Mouse (Mus musculus): ENCODE results near the gene Canx. TPM values are rescaled to one million over a fixed set of nuclear protein-coding genes. Genes with fewer than 3 reads are reported as not detected.

The Canx gene
- 237 and 254 TPM in 2 replicates for polyA plus RNA-seq (2014; fragmentation: Nextera tagmentation; extraction: Ambion mirVana)

GRCm38 (mm10) chr11:50325496-50326301, at the start of gene Canx:
Gene Canx, minus strand, starts transcription at chr11:50325673.
- H3K9me3 ChIP-seq (ENCODE audit: control insufficient read depth, low read length) = no peaks in the 10 kb centered on the region
- no peaks in the 10 kb centered on the region for H3K27me3 ChIP-seq (ENCODE audit: control insufficient read depth, insufficient read depth, low read length)
- peak within 1 kb of the TSS; percentile 80 for H3K27ac ChIP-seq (ENCODE audit: low read depth, low read length)
- peak within 1 kb of the TSS; percentile 94 for H3K4me3 ChIP-seq (ENCODE audit: low read depth, low read length)
- H3K4me1 ChIP-seq (ENCODE audit: control insufficient read depth, insufficient read depth, low read length) = peaks cover 13% of the 10 kb centered on the region
- under 1% methylated on average over 64 of the region's 64 CpGs for WGBS
- ATAC-seq (ENCODE audit: low FRiP score) (peak; percentile 98), DNase-seq (ENCODE audit: low spot score, missing footprints) (peak; percentile 100)
- no peaks in the 10 kb centered on the region for H3K36me3 ChIP-seq (ENCODE audit: control insufficient read depth, insufficient read depth, low read length)
- peak within 1 kb of the TSS; percentile 86 for H3K4me2 ChIP-seq
- peak within 1 kb of the TSS; percentile 97 for H3K9ac ChIP-seq (ENCODE audit: low read length)

- Histone ChIP-seq H3K9ac (ENCODE audit: low read length) (no peak overlapping the region), H3K4me3 (ENCODE audit: low read depth, low read length) (no peak overlapping the region), H3K27me3 (ENCODE audit: control insufficient read depth, insufficient read depth, low read length) (peaks cover 12% of the 10 kb centered on the region), H3K4me2 (no peak overlapping the region), H3K9me3 (ENCODE audit: control insufficient read depth, low read length) (no peaks in the 10 kb centered on the region), H3K36me3 (ENCODE audit: control insufficient read depth, insufficient read depth, low read length) (peaks cover under 1% of the 10 kb centered on the region; the same call in 1 of the 2 replicates), H3K27ac (ENCODE audit: low read depth, low read length) (no peak overlapping the region), H3K4me1 (ENCODE audit: control insufficient read depth, insufficient read depth, low read length) (peaks cover 26% of the 10 kb centered on the region)
- 69% methylated on average over 13 of the region's 13 CpGs for WGBS
- DNase-seq (ENCODE audit: low spot score, missing footprints) = peak; percentile 86
- no peak for ATAC-seq (ENCODE audit: low FRiP score)
These were observed 49.0 kb upstream of the Canx start for GRCm38 (mm10) chr11:50374286-50375015.

GRCm38 (mm10) chr11:50373621-50374020, 48.1 kb upstream of the Canx start:
- Histone ChIP-seq H3K36me3 (ENCODE audit: control insufficient read depth, insufficient read depth, low read length) (no peaks in the 10 kb centered on the region), H3K27me3 (ENCODE audit: control insufficient read depth, insufficient read depth, low read length) (peaks cover 12% of the 10 kb centered on the region), H3K4me2 (no peak overlapping the region), H3K9me3 (ENCODE audit: control insufficient read depth, low read length) (no peaks in the 10 kb centered on the region), H3K4me1 (ENCODE audit: control insufficient read depth, insufficient read depth, low read length) (peaks cover 23% of the 10 kb centered on the region), H3K9ac (ENCODE audit: low read length) (no peak overlapping the region), H3K27ac (ENCODE audit: low read depth, low read length) (no peak overlapping the region), H3K4me3 (ENCODE audit: low read depth, low read length) (no peak overlapping the region)
- 100% methylated on average over 1 of the region's 1 CpGs for whole genome bisulfite sequencing
- DNase-seq (ENCODE audit: low spot score, missing footprints) = peak; percentile 79
- ATAC-seq (ENCODE audit: low FRiP score) = no peak

- Histone ChIP-seq H3K27me3 (ENCODE audit: control insufficient read depth, insufficient read depth, low read length) (peaks cover 12% of the 10 kb centered on the region), H3K36me3 (ENCODE audit: control insufficient read depth, insufficient read depth, low read length) (no peaks in the 10 kb centered on the region), H3K4me2 (no peak overlapping the region), H3K4me1 (ENCODE audit: control insufficient read depth, insufficient read depth, low read length) (peaks cover 23% of the 10 kb centered on the region), H3K27ac (ENCODE audit: low read depth, low read length) (no peak overlapping the region), H3K9me3 (ENCODE audit: control insufficient read depth, low read length) (no peaks in the 10 kb centered on the region), H3K9ac (ENCODE audit: low read length) (no peak overlapping the region), H3K4me3 (ENCODE audit: low read depth, low read length) (no peak overlapping the region)
- no peak for ATAC-seq (ENCODE audit: low FRiP score)
- DNase-seq (ENCODE audit: low spot score, missing footprints) = peak; percentile 75
These were observed 47.6 kb upstream of the Canx start for GRCm38 (mm10) chr11:50373086-50373485.

- Histone ChIP-seq H3K4me1 (ENCODE audit: control insufficient read depth, insufficient read depth, low read length) (peaks cover 23% of the 10 kb centered on the region), H3K4me3 (ENCODE audit: low read depth, low read length) (peak overlapping the region; percentile 25; the same call in 1 of the 2 replicates), H3K27ac (ENCODE audit: low read depth, low read length) (no peak overlapping the region), H3K9me3 (ENCODE audit: control insufficient read depth, low read length) (no peaks in the 10 kb centered on the region), H3K9ac (ENCODE audit: low read length) (peak overlapping the region; percentile 78; the same call in 1 of the 2 replicates), H3K27me3 (ENCODE audit: control insufficient read depth, insufficient read depth, low read length) (peaks cover 12% of the 10 kb centered on the region), H3K36me3 (ENCODE audit: control insufficient read depth, insufficient read depth, low read length) (no peaks in the 10 kb centered on the region), H3K4me2 (0 out of 2 replicates have a peak overlapping the region, but pooled peaks have one; percentile 58)
- DNase-seq (ENCODE audit: low spot score, missing footprints) (peak; percentile 88), ATAC-seq (ENCODE audit: low FRiP score) (no peak)
- 96% methylated on average over 1 of the region's 1 CpGs for WGBS
These were observed 46.4 kb upstream of the Canx start for GRCm38 (mm10) chr11:50371911-50372310.

- peak overlapping the region; percentile 25 for H3K4me3 ChIP-seq (ENCODE audit: low read depth, low read length)
- DNase-seq (ENCODE audit: low spot score, missing footprints) = peak; percentile 94
- WGBS = 1% methylated on average over 18 of the region's 18 CpGs
- no peaks in the 10 kb centered on the region for H3K36me3 ChIP-seq (ENCODE audit: control insufficient read depth, insufficient read depth, low read length)
- H3K9ac ChIP-seq (ENCODE audit: low read length) = peak overlapping the region; percentile 78
- peak; percentile 38; the same call in 1 of the 2 replicates for ATAC-seq (ENCODE audit: low FRiP score)
- H3K27me3 ChIP-seq (ENCODE audit: control insufficient read depth, insufficient read depth, low read length) = peaks cover 12% of the 10 kb centered on the region
- peaks cover 18% of the 10 kb centered on the region for H3K4me1 ChIP-seq (ENCODE audit: control insufficient read depth, insufficient read depth, low read length)
- H3K27ac ChIP-seq (ENCODE audit: low read depth, low read length) = no peak overlapping the region
- peak overlapping the region; percentile 58 for H3K4me2 ChIP-seq
- H3K9me3 ChIP-seq (ENCODE audit: control insufficient read depth, low read length) = no peaks in the 10 kb centered on the region
These were observed 45.9 kb upstream of the Canx start for GRCm38 (mm10) chr11:50371399-50371841.

- Histone ChIP-seq H3K27ac (ENCODE audit: low read depth, low read length) (no peak overlapping the region), H3K4me1 (ENCODE audit: control insufficient read depth, insufficient read depth, low read length) (peaks cover 14% of the 10 kb centered on the region), H3K36me3 (ENCODE audit: control insufficient read depth, insufficient read depth, low read length) (no peaks in the 10 kb centered on the region), H3K4me2 (peak overlapping the region; percentile 58), H3K9ac (ENCODE audit: low read length) (peak overlapping the region; percentile 78), H3K27me3 (ENCODE audit: control insufficient read depth, insufficient read depth, low read length) (peaks cover 11% of the 10 kb centered on the region), H3K9me3 (ENCODE audit: control insufficient read depth, low read length) (no peaks in the 10 kb centered on the region), H3K4me3 (ENCODE audit: low read depth, low read length) (no peak overlapping the region)
- whole genome bisulfite sequencing = 51% methylated on average over 4 of the region's 4 CpGs
- peak; percentile 90 for DNase-seq (ENCODE audit: low spot score, missing footprints)
- peak; percentile 63; the same call in 1 of the 2 replicates for ATAC-seq (ENCODE audit: low FRiP score)
These were observed 45.5 kb upstream of the Canx start for GRCm38 (mm10) chr11:50370969-50371368.

GRCm38 (mm10) chr11:50369360-50369911, 44.0 kb upstream of the Canx start:
- no peak overlapping the region for H3K4me2 ChIP-seq
- ATAC-seq (ENCODE audit: low FRiP score) (no peak), DNase-seq (ENCODE audit: low spot score, missing footprints) (peak; percentile 80)
- WGBS = 92% methylated on average over 5 of the region's 5 CpGs
- no peak overlapping the region for H3K9ac ChIP-seq (ENCODE audit: low read length)
- H3K9me3 ChIP-seq (ENCODE audit: control insufficient read depth, low read length) = no peaks in the 10 kb centered on the region
- peaks cover 10% of the 10 kb centered on the region for H3K27me3 ChIP-seq (ENCODE audit: control insufficient read depth, insufficient read depth, low read length)
- no peaks in the 10 kb centered on the region for H3K36me3 ChIP-seq (ENCODE audit: control insufficient read depth, insufficient read depth, low read length)
- H3K4me1 ChIP-seq (ENCODE audit: control insufficient read depth, insufficient read depth, low read length) = peaks cover 5% of the 10 kb centered on the region; the same call in 1 of the 2 replicates
- H3K4me3 ChIP-seq (ENCODE audit: low read depth, low read length) = no peak overlapping the region
- no peak overlapping the region for H3K27ac ChIP-seq (ENCODE audit: low read depth, low read length)
